Mouse (Mus musculus): Measurements from ENCODE around the gene Hvcn1. TPM values are rescaled to one million over a fixed set of nuclear protein-coding genes. Genes with fewer than 3 reads are reported as not detected.

Gene Hvcn1
- polyA plus RNA-seq, 1 experiment = 54.3 TPM

GRCm38 (mm10) chr5:122232004-122232403 lies 25.4 kb downstream of the Hvcn1 start:
- TF ChIP-seq CTCF (IDR thresholded peaks at IDR 0.05; ENCODE audit: low read depth, low read length) = no peak
- H3K4me1 ChIP-seq (ENCODE audit: control insufficient read depth, insufficient read depth, low read length) = peaks cover 15% of the 10 kb centered on the region
- no peak overlapping the region for H3K27ac ChIP-seq (ENCODE audit: insufficient read depth, low read depth, low read length)

DNA sequence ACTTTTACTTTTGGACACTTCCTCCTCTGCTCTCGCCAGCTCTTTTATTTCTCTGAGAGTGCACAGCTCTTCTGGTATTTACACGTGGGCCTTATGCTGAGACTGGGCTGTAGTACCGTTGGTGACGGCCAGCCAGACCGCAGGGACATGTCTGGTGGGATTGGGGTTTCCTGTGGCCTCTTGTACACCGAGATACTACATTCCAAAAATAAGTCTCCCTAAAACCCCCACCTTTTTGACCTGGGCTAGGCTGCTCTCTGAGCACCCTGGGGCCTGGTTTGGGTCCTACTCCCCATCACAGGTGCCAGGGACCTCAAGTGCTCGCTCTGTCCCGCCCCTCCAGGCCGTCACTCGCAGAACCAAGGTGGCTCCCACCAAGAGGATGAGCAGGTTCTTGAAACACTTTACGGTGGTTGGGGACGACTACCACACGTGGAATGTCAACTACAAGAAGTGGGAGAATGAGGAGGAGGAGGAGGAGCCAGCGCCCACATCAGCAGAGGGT lies 26.5 kb downstream of the Hvcn1 start:
- no peak overlapping the region for H3K27ac ChIP-seq (ENCODE audit: insufficient read depth, low read depth, low read length)
- no peak overlapping the region for H3K4me3 ChIP-seq (ENCODE audit: insufficient read depth, low read length)
- H3K4me1 ChIP-seq (ENCODE audit: control insufficient read depth, insufficient read depth, low read length) = peaks cover 15% of the 10 kb centered on the region

More at GRCm38 (mm10) chr5:122232004-122232403, 25.4 kb downstream of the Hvcn1 start:
- no peak overlapping the region for H3K4me3 ChIP-seq (ENCODE audit: insufficient read depth, low read length)

GRCm38 (mm10) chr5:122233695-122234094 lies 27.1 kb downstream of the Hvcn1 start:
- Histone ChIP-seq H3K27ac (ENCODE audit: insufficient read depth, low read depth, low read length) (no peak overlapping the region), H3K4me3 (ENCODE audit: insufficient read depth, low read length) (no peak overlapping the region), H3K4me1 (ENCODE audit: control insufficient read depth, insufficient read depth, low read length) (peaks cover 15% of the 10 kb centered on the region)
- TF ChIP-seq CTCF (IDR thresholded peaks at IDR 0.05; ENCODE audit: low read depth, low read length) (no peak), POLR2A (IDR thresholded peaks at IDR 0.05; ENCODE audit: borderline replicate concordance, low read depth, low read length) (no peak)

More for the DNA sequence above, 26.5 kb downstream of the Hvcn1 start:
- TF ChIP-seq POLR2A (IDR thresholded peaks at IDR 0.05; ENCODE audit: borderline replicate concordance, low read depth, low read length) = no peak
- TF ChIP-seq CTCF (IDR thresholded peaks at IDR 0.05; ENCODE audit: low read depth, low read length) = no peak

DNA sequence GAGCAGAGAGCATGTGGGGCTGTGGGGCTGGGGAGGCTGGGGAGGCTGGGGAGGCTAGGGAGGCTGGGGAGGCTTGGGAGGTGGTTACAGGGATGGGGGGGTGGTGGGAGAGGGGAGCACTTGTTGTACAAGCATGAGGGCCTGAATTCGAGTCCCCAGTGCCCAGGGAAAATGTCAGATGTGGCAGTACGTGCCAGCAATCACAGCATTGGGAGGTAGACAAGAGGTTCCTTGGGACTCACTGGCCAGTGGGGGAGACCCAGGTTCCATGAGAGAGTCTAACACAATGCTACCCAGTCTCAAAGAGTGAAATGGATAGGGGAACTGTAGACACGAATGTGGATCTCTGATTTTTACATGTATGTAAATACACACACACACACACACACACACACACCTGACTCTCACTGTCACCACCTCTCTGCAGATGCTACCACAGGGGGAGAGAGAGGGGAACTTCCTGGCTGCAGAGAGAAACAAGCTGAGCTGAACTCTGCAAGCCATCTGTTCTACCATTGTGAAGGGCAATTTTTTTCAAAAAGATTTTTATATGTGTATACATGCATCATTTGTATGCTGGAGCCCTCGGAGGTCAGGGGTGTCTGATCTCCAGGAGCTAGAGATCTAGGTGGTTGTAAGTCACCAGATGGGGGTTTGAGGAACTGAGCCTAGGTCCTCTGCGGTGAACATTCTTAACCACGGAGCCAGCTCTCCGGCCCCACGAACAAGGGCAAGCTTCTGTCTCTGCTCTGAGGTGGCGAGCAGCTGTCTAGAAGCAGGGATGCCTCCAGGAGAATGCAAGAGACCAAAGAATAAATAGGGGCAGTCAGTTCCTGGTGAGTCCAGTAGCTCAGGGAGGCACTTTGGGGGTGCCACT lies 28.0 kb downstream of the Hvcn1 start:
- Histone ChIP-seq H3K4me1 (ENCODE audit: control insufficient read depth, insufficient read depth, low read length) (peaks cover 15% of the 10 kb centered on the region), H3K4me3 (ENCODE audit: insufficient read depth, low read length) (no peak overlapping the region), H3K27ac (ENCODE audit: insufficient read depth, low read depth, low read length) (no peak overlapping the region)
- TF ChIP-seq CTCF (IDR thresholded peaks at IDR 0.05; ENCODE audit: low read depth, low read length) (no peak), POLR2A (IDR thresholded peaks at IDR 0.05; ENCODE audit: borderline replicate concordance, low read depth, low read length) (no peak)

DNA sequence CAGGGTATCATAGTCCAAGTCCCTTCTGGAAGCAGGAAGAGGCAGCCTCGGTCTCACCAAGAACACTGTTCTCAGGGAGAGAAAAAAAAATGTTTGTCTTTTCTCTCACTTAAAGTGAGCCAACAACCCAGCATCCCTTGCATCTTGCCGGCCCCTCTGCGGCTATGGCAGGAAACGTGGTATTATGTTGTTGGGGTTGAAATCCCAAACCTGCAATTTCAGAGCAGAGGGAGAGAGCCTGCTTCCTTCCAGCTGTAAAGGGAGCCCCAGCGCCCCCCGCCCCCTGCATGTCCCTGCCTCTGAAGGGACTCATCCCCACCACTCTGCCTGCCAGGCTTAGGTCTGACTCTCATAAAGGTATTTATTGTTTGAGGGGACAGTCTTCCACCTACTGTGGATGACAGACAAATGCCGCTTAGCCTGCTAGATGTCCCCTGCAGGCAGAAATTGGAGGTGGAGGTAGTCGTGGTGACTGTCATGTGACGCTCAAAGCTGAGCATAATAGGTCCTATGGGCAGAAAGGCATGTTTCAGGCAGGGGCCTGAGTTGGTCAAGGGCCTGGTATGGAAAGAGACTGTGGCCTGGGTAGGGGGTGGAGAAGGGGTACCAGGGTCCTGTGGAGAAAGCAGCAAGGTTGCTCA lies 28.7 kb downstream of the Hvcn1 start:
- TF ChIP-seq POLR2A (IDR thresholded peaks at IDR 0.05; ENCODE audit: borderline replicate concordance, low read depth, low read length) = no peak
- TF ChIP-seq CTCF (IDR thresholded peaks at IDR 0.05; ENCODE audit: low read depth, low read length) = no peak
- peaks cover 15% of the 10 kb centered on the region for H3K4me1 ChIP-seq (ENCODE audit: control insufficient read depth, insufficient read depth, low read length)
- H3K27ac ChIP-seq (ENCODE audit: insufficient read depth, low read depth, low read length) = no peak overlapping the region
- H3K4me3 ChIP-seq (ENCODE audit: insufficient read depth, low read length) = no peak overlapping the region

- H3K4me1 ChIP-seq (ENCODE audit: control insufficient read depth, insufficient read depth, low read length) = peaks cover 17% of the 10 kb centered on the region
- TF ChIP-seq CTCF (IDR thresholded peaks at IDR 0.05; ENCODE audit: low read depth, low read length) = no peak
- TF ChIP-seq POLR2A (IDR thresholded peaks at IDR 0.05; ENCODE audit: borderline replicate concordance, low read depth, low read length) = no peak
- no peak overlapping the region for H3K4me3 ChIP-seq (ENCODE audit: insufficient read depth, low read length)
- no peak overlapping the region for H3K27ac ChIP-seq (ENCODE audit: insufficient read depth, low read depth, low read length)
These were observed 30.6 kb downstream of the Hvcn1 start for GRCm38 (mm10) chr5:122237200-122237599.

DNA sequence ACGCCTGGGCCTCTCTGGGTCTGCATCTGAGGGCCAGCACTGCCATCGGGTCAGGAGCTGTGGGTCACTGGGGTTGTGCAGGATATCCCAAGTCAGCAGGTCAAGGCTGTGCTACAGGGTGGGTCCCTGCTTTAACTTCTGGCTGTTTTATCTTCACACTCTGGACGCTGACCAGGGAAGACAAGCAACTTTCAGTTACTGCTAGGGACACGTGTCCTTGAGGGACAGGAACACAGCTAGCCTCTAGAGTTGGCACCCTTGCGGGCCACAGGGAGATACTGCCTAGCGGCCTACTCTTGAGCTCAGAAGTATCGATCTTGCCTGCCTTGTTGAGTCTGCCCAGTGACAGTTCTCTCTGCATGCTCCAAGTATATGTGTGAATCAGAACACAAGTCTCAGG lies 33.0 kb downstream of the Hvcn1 start:
- Histone ChIP-seq H3K4me1 (ENCODE audit: control insufficient read depth, insufficient read depth, low read length) (peaks cover 28% of the 10 kb centered on the region), H3K27ac (ENCODE audit: insufficient read depth, low read depth, low read length) (no peak overlapping the region), H3K4me3 (ENCODE audit: insufficient read depth, low read length) (no peak overlapping the region)
- no peak for TF ChIP-seq CTCF (IDR thresholded peaks at IDR 0.05; ENCODE audit: low read depth, low read length)
- no peak for TF ChIP-seq POLR2A (IDR thresholded peaks at IDR 0.05; ENCODE audit: borderline replicate concordance, low read depth, low read length)

- Histone ChIP-seq H3K4me3 (ENCODE audit: insufficient read depth, low read length) (no peak overlapping the region), H3K27ac (ENCODE audit: insufficient read depth, low read depth, low read length) (no peak overlapping the region), H3K4me1 (ENCODE audit: control insufficient read depth, insufficient read depth, low read length) (peaks cover 31% of the 10 kb centered on the region)
- TF ChIP-seq CTCF (IDR thresholded peaks at IDR 0.05; ENCODE audit: low read depth, low read length) (no peak), POLR2A (IDR thresholded peaks at IDR 0.05; ENCODE audit: borderline replicate concordance, low read depth, low read length) (no peak)
These were observed 33.9 kb downstream of the Hvcn1 start for GRCm38 (mm10) chr5:122240521-122240920.

DNA sequence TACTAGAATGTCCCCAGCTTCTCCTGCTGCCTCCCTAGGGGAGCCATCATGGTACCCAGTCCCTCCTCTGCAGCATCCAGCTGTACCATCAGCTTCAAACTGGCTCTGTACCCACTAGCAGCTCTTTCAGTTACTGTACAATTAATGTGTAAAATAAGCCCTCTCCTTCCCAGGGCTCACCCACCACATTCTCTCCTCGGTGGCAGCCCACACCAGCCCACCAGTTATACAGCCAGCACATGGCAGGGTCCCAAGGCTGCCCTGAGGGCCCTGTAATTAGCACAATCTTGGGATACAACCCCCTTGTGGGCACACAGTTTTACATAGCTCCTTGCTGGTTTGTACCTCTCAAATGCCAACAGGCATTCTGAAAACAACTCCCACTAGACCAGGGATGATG lies 34.4 kb downstream of the Hvcn1 start:
- Histone ChIP-seq H3K27ac (ENCODE audit: insufficient read depth, low read depth, low read length) (no peak overlapping the region), H3K4me3 (ENCODE audit: insufficient read depth, low read length) (no peak overlapping the region), H3K4me1 (ENCODE audit: control insufficient read depth, insufficient read depth, low read length) (peaks cover 31% of the 10 kb centered on the region)
- TF ChIP-seq CTCF (IDR thresholded peaks at IDR 0.05; ENCODE audit: low read depth, low read length) (no peak), POLR2A (IDR thresholded peaks at IDR 0.05; ENCODE audit: borderline replicate concordance, low read depth, low read length) (no peak)
